Mouse (Mus musculus) right cerebral cortex, postnatal 36 days (tissue): ENCODE measurements around the gene Ulk4.
"Not testable (repeated sequence)": the region's sequence is repeated elsewhere in the genome, so short reads cannot be mapped to it uniquely, and the experiment has no call there.

Experiments used
- DNase-seq, 2 experiments: peaks; one replicate each; pipeline ENCODE4 v3.0.0; 2022; ENCODE audit warnings: low spot score in 2 of 2, mixed read lengths in 1 of 2

Ulk4 gene

DNA sequence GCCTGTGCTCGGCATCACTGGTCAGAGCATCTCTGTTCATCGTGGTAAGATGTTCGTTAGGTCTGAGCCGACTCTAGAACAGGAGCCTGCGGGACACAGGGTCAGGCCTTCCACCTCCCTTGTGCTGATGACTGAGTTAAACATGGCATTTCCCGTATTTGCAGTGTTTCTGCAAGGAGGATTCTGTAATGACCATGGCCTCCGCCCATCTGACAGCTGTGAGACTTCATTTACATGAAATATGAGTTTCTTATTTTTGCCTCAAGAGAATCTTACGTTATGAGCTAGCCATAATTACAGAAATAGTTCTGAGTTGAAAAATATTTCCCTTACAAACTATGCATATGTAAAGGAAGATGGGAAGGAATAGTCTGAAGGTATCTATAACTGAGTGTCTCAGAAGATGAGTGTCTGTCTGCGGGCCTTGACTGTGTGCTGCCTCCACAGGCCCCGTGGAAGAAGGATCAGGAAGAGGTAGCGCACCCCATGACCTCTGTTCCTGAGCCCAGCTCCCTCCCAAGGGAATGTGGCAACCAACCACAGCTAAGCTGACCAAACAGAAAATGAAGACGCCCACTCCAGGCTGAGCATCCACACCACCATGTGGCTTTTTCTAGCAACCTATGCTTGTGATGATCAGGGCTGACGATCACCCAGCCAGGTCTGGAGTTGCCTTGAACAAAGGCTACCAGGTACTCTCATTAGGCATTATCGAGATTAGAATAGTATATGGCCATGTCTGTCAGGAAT, 212.2 kb downstream of the Ulk4 start:
- DNase-seq = no peak

- no peak for DNase-seq
Observed at GRCm38 (mm10) chr9:121062671-121063070, 214.3 kb downstream of the Ulk4 start.

DNA sequence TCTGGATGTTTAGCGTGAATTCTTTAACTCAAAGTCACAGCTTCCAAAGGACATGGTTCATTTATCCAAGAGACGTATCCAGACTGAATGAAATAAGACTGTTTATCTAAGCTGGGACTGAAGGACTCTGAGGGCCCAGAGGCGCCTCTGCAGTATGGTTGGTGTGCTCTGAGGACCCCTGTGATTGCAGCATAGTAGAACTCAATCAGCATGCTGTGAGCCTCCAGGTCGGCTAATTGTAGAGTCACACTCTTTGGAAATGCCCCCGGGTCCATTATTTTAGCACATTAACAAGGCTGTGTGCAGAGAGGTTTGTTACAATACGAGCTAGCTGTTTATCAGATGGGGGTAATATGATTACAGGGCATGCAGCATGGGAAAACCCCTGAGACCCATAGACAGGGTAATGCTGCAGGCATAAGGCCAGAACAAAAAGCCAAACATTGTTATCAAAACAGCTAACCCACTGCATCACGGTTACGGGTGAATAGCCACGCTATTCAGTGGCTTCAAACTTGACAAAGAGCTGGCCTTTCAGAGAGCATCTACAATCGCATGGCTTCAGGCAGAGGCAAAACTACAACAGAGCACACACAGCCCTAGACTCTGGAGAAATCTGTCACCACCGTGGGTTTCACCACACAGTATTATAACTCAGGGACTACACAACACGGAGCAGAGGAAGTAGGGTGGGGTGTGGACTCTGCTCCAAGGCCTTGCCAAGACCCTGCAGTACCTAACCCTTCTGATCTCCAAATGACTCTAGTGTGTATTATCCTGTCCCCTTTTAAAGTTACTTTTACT, 215.0 kb downstream of the Ulk4 start:
- no peak for DNase-seq

DNA sequence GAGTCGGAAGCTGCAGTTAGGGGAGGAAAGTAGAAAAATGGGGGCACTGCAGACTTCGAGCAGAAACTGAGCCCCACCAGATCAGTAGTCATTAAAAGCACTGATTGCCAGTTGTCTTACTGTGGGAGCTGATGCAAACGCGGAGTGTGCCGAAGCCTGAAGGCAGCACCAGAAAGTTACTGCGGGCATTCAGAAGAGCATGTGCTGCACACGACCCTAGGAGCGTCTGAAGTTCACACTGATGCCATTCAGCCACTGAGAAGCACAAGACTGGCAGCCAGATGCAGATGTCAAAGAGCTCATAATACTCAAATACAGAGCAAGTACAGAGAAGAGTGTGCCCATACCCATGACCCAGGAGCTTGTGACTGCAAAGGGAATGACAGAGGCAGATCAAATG, 216.7 kb downstream of the Ulk4 start:
- DNase-seq = no peak

DNA sequence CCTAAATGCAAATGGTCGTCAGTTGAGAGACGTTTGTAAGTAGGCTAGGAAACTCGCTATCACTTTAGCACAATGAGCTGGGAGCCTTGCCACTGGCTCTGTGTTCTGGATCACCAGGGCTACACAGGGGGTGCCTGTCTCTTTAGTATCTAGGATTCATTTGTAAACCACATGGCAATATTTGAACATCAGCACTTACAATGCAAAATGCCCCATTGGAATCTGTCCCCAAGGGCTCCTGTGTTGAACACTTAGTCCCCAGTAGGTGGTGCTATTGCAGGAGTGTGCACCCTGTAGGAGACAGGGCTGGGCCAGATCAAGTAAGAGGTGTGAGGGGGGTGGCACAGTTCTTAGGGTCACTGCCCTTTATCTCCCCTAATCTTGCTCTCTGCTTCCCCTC, 217.7 kb downstream of the Ulk4 start:
- DNase-seq = no peak

DNA sequence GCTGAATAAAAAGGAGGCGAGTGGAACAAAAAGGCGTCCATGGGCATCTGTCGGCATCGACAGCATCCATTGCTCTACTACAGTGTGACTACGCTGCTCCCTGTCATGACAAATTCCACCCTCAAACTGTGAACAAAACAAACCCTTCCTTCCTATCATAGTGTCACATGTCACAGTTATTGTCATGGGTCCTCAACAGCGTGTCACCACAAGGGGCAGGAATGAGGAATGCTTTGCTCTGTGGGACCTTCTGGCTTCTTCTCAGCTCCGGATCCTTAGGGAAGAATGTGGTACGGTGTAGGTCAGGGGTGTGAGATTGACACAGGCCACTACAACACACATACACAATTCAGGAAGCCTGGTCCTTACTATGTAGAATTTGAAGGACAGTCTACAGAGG, 218.5 kb downstream of the Ulk4 start:
- DNase-seq = no peak

- DNase-seq = no peak
Observed at GRCm38 (mm10) chr9:121058116-121058515, 218.9 kb downstream of the Ulk4 start.

GRCm38 (mm10) chr9:121057401-121057800, 219.6 kb downstream of the Ulk4 start:
- DNase-seq = no peak

- no peak for DNase-seq
Observed at GRCm38 (mm10) chr9:121056526-121056925, 220.5 kb downstream of the Ulk4 start.

DNA sequence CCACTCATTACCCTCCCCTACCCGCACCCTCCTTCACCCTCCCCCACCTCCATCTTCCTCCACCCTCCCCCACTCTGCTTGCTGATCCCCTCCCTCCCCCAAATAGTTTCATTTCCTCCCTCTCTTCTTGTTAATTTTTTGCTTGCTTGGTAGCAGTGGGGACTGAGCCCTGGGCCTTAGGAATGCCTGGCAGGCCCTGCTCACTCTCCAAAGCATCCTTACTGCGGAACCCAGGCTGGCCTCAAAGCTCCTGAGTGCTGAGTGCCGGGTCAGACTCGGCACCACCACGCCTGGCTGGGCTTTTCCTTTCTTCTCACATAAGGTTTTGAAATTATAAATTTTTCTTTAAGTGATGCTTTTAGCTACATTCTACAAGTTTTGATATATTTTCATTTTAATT, 221.0 kb downstream of the Ulk4 start:
- no peak for DNase-seq

DNA sequence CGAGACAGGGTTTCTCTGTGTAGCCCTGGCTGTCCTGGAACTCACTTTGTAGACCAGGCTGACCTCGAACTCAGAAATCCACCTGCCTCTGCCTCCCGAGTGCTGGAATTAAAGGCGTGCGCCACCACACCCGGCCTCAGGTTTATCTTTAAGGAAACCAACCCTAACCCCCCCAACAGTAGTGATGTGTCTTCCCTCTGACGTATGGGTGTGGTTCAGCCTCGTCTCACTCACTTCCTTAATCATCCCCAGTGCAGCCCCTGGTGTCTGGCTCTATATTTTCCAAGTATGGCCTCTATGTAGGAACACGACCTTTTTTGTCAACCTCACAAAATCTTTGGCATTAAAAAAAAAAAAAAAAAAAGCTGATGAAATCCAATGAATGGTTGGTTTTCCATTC, 231.3 kb downstream of the Ulk4 start:
- DNase-seq = not testable (repeated sequence)

DNA sequence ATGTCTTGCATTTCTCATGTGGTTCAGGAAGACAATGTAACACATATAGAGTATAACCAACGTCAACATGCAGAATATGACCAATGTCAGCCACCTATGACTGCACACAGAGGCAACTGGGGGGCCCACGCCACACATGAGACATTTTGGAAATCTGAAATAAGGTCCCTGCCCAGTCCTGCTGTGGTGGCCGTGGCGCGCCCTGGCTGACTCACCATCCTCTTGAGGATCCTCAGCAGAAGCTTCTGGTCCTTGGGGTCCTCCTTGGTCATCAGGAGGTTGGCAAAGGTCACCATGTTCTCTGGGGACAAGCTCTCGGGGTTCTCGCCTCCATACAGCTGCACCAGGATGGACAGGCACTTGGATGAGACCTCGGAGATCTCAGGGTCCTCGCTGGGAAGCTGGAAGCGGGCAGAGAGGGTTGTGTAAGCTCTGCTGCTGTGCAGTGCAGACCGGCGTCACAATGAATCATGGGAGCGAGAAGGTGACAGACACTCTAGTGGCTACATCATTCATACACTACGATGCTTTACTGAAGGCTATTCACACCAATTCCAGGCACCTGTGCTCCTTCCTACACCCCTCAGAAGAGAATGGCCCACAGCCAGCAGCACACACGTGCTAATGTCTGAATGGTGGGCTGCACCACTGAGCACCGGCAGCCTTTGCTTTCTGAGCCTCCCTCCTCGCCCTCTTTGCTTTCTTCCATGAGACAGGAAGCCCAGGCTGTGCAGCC, 232.4 kb downstream of the Ulk4 start:
- no peak for DNase-seq

DNA sequence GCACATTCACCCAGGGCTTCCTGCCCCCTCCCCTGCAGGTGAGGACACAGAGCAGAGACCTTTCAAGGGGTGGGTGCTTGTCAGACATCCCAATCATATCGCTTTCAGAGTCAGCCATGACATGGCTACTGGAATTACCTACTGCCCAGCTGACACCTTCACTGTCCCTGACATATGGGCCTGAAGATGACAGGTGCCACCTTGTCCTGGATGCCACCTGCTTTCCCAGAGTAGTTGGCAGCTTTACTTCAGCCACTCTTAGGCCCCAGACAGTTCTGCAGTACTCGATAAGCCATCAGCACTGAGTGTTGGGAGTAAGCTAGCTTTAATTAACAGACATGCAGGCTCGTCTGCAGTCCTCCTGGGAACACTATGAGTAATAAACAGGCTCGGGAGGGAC, 234.0 kb downstream of the Ulk4 start:
- no peak for DNase-seq

DNA sequence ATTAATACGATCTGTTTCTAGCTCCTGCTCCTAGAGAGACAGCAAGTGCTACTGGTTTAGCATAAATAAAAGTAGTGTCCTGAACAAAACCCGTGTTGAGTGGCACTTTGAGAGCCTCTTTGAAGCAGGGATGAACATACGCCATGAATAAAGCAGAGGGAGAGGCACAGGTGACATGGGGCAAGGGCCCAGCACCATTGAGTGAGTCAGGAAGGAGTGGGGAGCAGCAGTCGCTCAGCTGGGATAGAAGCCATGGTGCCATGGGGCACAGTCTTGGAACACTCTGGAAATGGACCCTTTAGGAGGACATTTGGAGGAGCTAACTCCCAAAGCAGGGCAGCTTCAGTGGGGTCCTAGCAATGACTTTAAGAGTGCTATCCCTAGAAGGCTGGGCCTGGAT, 238.6 kb downstream of the Ulk4 start:
- no peak for DNase-seq

DNA sequence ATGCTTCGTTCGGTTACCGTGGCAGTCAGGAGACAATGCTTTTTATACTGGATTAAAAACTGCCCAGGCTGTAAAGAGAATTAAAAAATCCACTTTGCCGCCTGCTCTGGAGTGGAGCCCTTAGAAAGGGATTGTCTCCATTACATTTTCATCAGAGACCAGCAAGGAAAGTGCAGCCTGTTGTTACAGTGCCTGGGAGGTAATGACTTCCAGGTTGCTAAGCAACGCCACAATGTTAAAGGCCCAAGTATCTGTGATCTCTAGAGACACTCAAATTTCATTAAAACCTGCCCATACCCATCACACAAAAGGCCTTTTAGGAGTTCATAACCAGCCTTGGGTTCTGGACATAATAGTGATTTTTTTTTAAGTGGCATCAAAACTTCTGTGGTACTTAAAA, 239.0 kb downstream of the Ulk4 start:
- DNase-seq = no peak

DNA sequence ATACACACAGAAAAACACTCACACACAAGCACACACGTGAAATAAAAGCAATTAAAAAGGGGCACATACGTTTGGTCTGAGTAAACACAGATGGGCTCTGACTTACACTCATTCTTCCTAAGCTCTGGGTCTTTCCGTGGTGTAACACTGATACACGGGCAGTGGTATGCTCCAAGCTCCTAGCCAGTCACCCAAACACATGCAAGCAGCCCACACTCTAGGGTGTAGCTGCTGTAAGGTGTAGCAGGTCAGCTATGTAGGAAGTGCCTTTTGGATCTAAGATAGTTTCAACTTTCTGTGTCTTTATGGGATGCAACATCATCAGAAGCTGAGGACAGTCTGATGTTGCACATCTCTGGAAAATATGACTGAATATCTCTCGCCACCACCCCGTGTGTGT, 241.7 kb downstream of the Ulk4 start:
- no peak for DNase-seq

GRCm38 (mm10) chr9:121033596-121033995, 243.4 kb downstream of the Ulk4 start:
- DNase-seq = no peak

DNA sequence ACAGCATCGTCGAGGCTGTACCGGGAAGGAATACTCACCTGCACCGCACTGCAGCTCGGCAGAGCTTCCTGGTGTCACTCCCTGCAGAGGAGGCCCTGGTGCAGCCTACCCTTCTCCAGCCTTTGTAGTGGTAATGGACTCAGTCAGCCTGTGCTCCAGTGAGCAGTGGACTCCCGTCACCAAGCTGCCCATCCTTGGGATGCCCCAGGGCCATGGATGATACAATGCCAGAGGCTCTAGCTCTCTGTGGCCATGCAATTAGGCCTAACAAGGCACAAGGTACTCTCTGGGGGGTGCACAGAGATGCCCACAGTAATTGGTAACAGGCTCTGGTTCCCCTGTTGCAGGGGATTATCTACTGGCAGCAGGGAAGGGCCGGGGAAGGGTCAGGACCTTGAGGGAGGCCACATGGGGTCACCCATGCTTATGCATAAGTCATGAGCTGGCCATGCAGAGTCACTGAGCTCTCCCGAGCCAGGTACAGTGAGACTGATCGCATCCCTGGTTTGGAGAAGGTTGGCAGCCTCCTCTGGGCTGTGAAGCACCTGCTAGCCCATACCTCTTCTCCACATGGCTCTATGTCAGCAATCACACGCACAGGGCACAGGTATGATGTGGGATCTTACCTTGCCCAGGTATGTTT, 244.6 kb downstream of the Ulk4 start:
- DNase-seq = no peak

DNA sequence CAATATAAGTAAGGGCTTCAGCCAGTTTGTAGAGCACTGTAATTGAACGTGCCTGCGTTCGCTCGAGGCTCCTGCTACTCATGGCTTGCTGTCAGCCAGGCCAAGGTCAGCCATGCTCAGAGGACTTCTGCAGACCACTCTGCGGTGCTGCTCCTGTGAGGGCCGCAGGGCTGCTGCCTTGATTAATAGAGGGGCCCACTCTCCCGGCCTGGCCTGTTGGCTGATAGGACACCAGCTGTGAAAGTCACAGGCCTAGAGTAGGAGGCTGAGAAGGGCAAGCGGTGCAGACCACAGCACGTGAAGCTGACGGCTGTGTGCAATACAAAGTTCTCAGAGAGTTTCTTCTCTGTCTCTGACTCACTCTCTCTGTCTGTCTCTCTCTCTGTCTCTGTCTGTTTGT, 246.0 kb downstream of the Ulk4 start:
- no peak for DNase-seq

- DNase-seq = no peak
Observed at GRCm38 (mm10) chr9:121029786-121030185, 247.2 kb downstream of the Ulk4 start.

DNA sequence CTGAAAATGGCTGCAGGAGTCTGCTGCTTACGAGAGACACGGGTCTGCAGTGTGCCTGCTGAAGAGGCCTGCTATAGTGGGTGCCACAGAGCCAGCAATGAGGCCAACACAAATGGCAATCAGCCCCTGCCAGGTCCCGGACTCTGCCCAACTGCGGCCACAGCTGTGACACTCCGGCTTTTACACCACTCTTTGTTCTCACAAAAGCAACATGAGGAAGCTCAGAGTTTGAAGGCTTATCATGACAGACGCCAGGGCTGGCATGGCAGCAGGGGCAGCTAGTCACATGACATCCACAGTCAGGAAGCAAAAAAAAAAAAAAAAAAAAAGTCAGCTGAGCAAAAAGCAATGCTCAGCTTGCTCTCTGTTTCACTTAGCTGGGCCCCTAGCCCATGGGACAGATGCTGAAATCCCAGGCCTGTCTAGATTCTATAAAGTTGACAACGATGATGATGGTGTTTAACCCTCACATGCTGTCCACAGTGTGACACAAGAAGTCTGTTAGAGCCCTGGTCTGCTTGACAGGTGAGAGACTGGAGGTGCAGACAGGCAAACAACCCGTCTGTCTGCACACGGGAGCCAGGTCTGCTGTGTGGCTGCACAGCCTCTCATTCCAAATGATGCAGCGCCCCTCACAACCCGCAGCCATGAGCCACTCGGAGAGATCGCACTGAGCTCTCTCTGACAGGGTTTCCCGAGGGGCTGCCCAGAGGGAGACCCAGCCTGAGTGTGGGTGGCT, 253.3 kb downstream of the Ulk4 start:
- DNase-seq = no peak
